Mouse (Mus musculus): Measurements from ENCODE around the gene Gga3.

DNA sequence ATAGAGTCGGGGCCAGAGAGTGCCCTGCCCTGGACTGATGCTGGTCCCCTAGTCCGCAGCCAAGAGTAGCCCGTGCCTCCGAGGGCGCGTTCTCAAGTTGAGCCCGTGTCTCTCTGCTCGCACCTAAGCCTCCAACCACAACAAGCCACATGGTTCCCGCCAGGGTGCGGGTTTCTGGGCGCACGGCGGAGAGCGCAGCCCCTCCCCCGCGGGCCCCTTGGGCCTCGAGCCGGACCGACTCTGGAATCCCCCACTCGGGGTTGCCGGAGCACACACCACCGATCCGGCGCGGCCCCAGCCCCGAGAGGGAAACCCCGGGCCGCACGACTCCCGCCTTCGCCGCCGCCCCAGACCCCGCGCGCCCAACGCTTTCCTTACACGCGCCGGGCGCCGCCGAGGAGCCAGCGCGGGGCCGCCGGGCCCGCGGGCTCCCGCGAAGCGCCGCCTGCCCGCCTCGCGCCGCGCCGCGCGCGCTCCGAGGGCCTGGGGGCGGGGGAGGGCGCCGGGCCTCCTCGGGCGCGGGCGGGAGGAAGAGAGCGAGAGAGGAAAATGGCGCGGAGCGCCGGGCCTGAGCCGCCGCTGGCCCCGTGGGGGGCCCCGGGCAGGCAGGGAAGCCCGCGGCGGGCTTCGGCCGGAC, 68.3 kb downstream of the Gga3 start:
- TF ChIP-seq CTCF (conservative IDR thresholded peaks at IDR 0.05 in 1 of 2, IDR thresholded peaks at IDR 0.05 in 1 of 2; ENCODE audit: low read depth in 2 of 2, low read length in 2 of 2): no peak
- no peak for TF ChIP-seq RCOR1 (conservative IDR thresholded peaks at IDR 0.05; ENCODE audit: low read depth, low read length)
- 0 out of 2 replicates have a peak, but pooled peaks have one; percentile 23 for TF ChIP-seq NELFE (IDR thresholded peaks at IDR 0.05; ENCODE audit: low read depth, low read length)
- no peak for TF ChIP-seq ZKSCAN1 (IDR thresholded peaks at IDR 0.05; ENCODE audit: borderline replicate concordance, low read depth, low read length)
- peak; percentile 46 for TF ChIP-seq BHLHE40 (IDR thresholded peaks at IDR 0.05; ENCODE audit: low read depth, low read length)
- TF ChIP-seq USF1 (IDR thresholded peaks at IDR 0.05; ENCODE audit: low read depth, low read length): no peak
- no peak for TF ChIP-seq JUN (IDR thresholded peaks at IDR 0.05; ENCODE audit: insufficient read depth, low read depth, low read length)
- no peak; the same call in 1 of the 2 replicates for TF ChIP-seq POLR2A (IDR thresholded peaks at IDR 0.05; ENCODE audit: low read depth, low read length)
- TF ChIP-seq ZC3H11A (IDR thresholded peaks at IDR 0.05; ENCODE audit: low read depth, low read length): no peak
- peak; percentile 87 for TF ChIP-seq MXI1 (IDR thresholded peaks at IDR 0.05; ENCODE audit: low read depth, low read length)
- TF ChIP-seq SMC3 (IDR thresholded peaks at IDR 0.05; ENCODE audit: low read depth, low read length): no peak
- peak; percentile 82; the same call in 1 of the 2 replicates for TF ChIP-seq MAZ (IDR thresholded peaks at IDR 0.05; ENCODE audit: low read depth, low read length)
